Mouse (Mus musculus) heart, embryonic 15.5 days (tissue): Measurements from ENCODE around the gene Aldh9a1. TPM values are rescaled to one million over a fixed set of nuclear protein-coding genes. Genes with fewer than 3 reads are reported as not detected.
A peak's percentile ranks its signal among the peaks of the same experiment; 100 is the strongest.

ENCODE experiments used
- ATAC-seq: fragments of 200-750 bp; cut with Nextera tagmentation; replicated peaks from 2 replicates; pipeline ENCODE4 v1.8.0; 2017; ENCODE audit warnings: low read depth, moderate TSS enrichment; ENCODE audit not compliant: insufficient number of reproducible peaks, insufficient read depth, low FRiP score
- H3K27ac ChIP-seq: fragments of 300-500 bp; sonication (generic); 2 replicates; pipeline ENCODE4 v1.5.1; 2015; ENCODE audit warnings: mild to moderate bottlenecking, inconsistent platforms
- H3K27me3 ChIP-seq: fragments of 300-500 bp; sonication (generic); 2 replicates; pipeline ENCODE4 v1.6.1; 2015; ENCODE audit warnings: inconsistent platforms
- H3K36me3 ChIP-seq: fragments of 300-500 bp; sonication (generic); 2 replicates; pipeline ENCODE4 v1.6.1; 2015; ENCODE audit warnings: mild to moderate bottlenecking, inconsistent platforms
- H3K4me1 ChIP-seq: fragments of 300-500 bp; sonication (generic); replicated peaks from 2 replicates; pipeline ENCODE4 v1.6.1; 2015; ENCODE audit warnings: inconsistent platforms
- H3K4me2 ChIP-seq: fragments of 300-500 bp; sonication (generic); 2 replicates; pipeline ENCODE4 v1.6.1; 2015; ENCODE audit warnings: inconsistent platforms, mild to moderate bottlenecking, moderate library complexity
- H3K4me3 ChIP-seq: fragments of 300-500 bp; sonication (generic); 2 replicates; pipeline ENCODE4 v1.5.1; 2015; ENCODE audit warnings: mild to moderate bottlenecking, inconsistent platforms
- H3K9ac ChIP-seq: fragments of 300-500 bp; sonication (generic); 2 replicates; pipeline ENCODE4 v1.6.1; 2015; ENCODE audit warnings: mild to moderate bottlenecking, inconsistent platforms
- H3K9me3 ChIP-seq: fragments of 300-500 bp; sonication (generic); replicated peaks from 2 replicates; pipeline ENCODE4 v1.6.1; 2016; ENCODE audit warnings: inconsistent platforms
- WGBS: fragments of 180-500 bp; shearing (Covaris S2); methylation state at CpG from one replicate; pipeline ENCODE4 v1.1.7; 2015; ENCODE audit warnings: mixed read lengths; 5-methylcytosine and 5-hydroxymethylcytosine counted together
- polyA plus RNA-seq: library from polyadenylated mRNA; unstranded; fragments of >200 nt; fragmentation: Nextera tagmentation; extraction: Ambion mirVana; gene quantifications from 2 replicates; pipeline ENCODE4 v1.2.1, GENCODE M21; 2015

Gene Aldh9a1
- 25.3 and 35.4 TPM in 2 replicates for polyA plus RNA-seq

- H3K4me2 ChIP-seq = peak within 1 kb of the TSS; percentile 88
- peak within 1 kb of the TSS; percentile 80 for H3K4me3 ChIP-seq
- peak within 1 kb of the TSS; percentile 80 for H3K27ac ChIP-seq
- WGBS = under 1% methylated on average over 55 of the region's 55 CpGs
- no peaks in the 10 kb centered on the region for H3K9me3 ChIP-seq
- ATAC-seq = peak; percentile 98
- H3K27me3 ChIP-seq = no peaks in the 10 kb centered on the region
- H3K9ac ChIP-seq = peak within 1 kb of the TSS; percentile 79
- H3K4me1 ChIP-seq = peaks cover 4% of the 10 kb centered on the region; the same call in 1 of the 2 replicates
- 0 out of 2 replicates have a peak, but pooled peaks cover 5% of the 10 kb centered on the region for H3K36me3 ChIP-seq
These were observed at the start of gene Aldh9a1 for GRCm38 (mm10) chr1:167349815-167350596. Gene Aldh9a1, plus strand, starts transcription at chr1:167349991.

DNA sequence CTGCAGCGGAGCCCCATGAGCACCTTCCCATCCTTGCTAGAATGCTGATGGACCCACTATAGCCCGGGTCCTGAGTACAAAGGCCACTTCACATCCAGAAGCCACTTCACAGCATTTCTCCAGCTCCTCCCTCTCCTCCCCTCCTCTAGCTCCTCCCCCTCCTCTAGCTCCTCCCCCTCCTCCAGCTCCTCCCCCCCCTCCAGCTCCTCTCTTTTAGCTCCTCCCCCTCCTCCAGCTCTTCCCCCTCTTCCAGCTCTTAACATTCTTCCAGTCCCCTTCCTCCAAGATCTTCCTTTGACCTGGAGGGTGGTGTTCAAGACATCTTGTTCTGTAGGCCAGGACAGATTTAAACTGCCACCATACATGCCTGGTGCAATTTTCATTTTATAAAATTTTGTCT lies 49.7 kb upstream of the Aldh9a1 start:
- Histone ChIP-seq H3K4me2 (no peak overlapping the region), H3K4me1 (no peaks in the 10 kb centered on the region), H3K4me3 (no peak overlapping the region), H3K27ac (no peak overlapping the region), H3K36me3 (no peaks in the 10 kb centered on the region), H3K9ac (no peak overlapping the region), H3K27me3 (0 out of 2 replicates have a peak, but pooled peaks cover 6% of the 10 kb centered on the region), H3K9me3 (no peaks in the 10 kb centered on the region)
- ATAC-seq = no peak
- 83% methylated on average over 2 of the region's 2 CpGs for WGBS

GRCm38 (mm10) chr1:167305501-167306137 lies 44.2 kb upstream of the Aldh9a1 start:
- no peak overlapping the region for H3K27ac ChIP-seq
- no peak for ATAC-seq
- H3K4me1 ChIP-seq = peaks cover 8% of the 10 kb centered on the region; the same call in 1 of the 2 replicates
- H3K36me3 ChIP-seq = peaks cover 2% of the 10 kb centered on the region; the same call in 1 of the 2 replicates
- 0 out of 2 replicates have a peak, but pooled peaks cover 6% of the 10 kb centered on the region for H3K27me3 ChIP-seq
- no peak overlapping the region for H3K4me3 ChIP-seq
- WGBS = 68% methylated on average over 7 of the region's 7 CpGs
- H3K4me2 ChIP-seq = no peak overlapping the region
- no peak overlapping the region for H3K9ac ChIP-seq
- H3K9me3 ChIP-seq = no peaks in the 10 kb centered on the region

- no peak for ATAC-seq
These were observed 43.1 kb upstream of the Aldh9a1 start for GRCm38 (mm10) chr1:167306451-167307240.

DNA sequence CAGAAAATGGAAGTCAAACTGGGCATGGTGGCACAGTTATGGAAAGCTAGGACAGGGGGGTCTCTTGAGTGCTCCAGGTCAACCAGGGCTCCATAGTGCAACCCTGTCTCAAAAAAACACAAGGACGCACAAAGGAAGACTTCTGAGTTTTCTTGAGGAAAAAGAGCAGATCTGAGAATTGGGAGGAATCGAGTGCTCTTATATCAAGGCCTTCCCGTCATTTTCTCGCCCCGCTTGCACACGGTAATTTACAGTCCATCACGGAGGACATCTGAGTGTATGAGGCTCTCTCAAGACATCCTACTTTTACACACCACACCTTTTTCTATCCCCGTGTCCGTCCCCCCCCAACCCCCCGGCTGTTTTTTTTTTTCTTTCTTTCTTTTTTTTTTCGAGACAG lies 42.1 kb upstream of the Aldh9a1 start:
- Histone ChIP-seq H3K27ac (peak overlapping the region; percentile 88; the same call in 1 of the 2 replicates), H3K4me2 (peak overlapping the region; percentile 77), H3K4me1 (peaks cover 8% of the 10 kb centered on the region; the same call in 1 of the 2 replicates), H3K9ac (peak overlapping the region; percentile 93), H3K27me3 (0 out of 2 replicates have a peak, but pooled peaks cover 6% of the 10 kb centered on the region), H3K4me3 (peak overlapping the region; percentile 90), H3K36me3 (peaks cover 3% of the 10 kb centered on the region; the same call in 1 of the 2 replicates), H3K9me3 (no peaks in the 10 kb centered on the region)
- no peak for ATAC-seq
- 54% methylated on average over 11 of the region's 11 CpGs for WGBS

More at GRCm38 (mm10) chr1:167306451-167307240, 43.1 kb upstream of the Aldh9a1 start:
- no peak overlapping the region for H3K4me2 ChIP-seq
- 66% methylated on average over 5 of the region's 5 CpGs for WGBS
- no peak overlapping the region for H3K4me3 ChIP-seq
- H3K4me1 ChIP-seq = peaks cover 8% of the 10 kb centered on the region; the same call in 1 of the 2 replicates
- no peak overlapping the region for H3K27ac ChIP-seq
- H3K9ac ChIP-seq = no peak overlapping the region
- no peaks in the 10 kb centered on the region for H3K9me3 ChIP-seq
- peaks cover 3% of the 10 kb centered on the region; the same call in 1 of the 2 replicates for H3K36me3 ChIP-seq
- 0 out of 2 replicates have a peak, but pooled peaks cover 6% of the 10 kb centered on the region for H3K27me3 ChIP-seq

GRCm38 (mm10) chr1:167308261-167309054 lies 41.3 kb upstream of the Aldh9a1 start, which contains the start of gene Tmco1:
Gene Tmco1, plus strand, starts transcription at chr1:167308378.
- WGBS = under 1% methylated on average over 82 of the region's 82 CpGs
- H3K9me3 ChIP-seq = no peaks in the 10 kb centered on the region
- peak within 1 kb of the TSS; percentile 77 for H3K4me2 ChIP-seq
- peaks cover 3% of the 10 kb centered on the region; the same call in 1 of the 2 replicates for H3K36me3 ChIP-seq
- peaks cover 8% of the 10 kb centered on the region; the same call in 1 of the 2 replicates for H3K4me1 ChIP-seq
- H3K9ac ChIP-seq = peak within 1 kb of the TSS; percentile 93
- 0 out of 2 replicates have a peak, but pooled peaks cover 2% of the 10 kb centered on the region for H3K27me3 ChIP-seq
- peak; percentile 98 for ATAC-seq
- H3K4me3 ChIP-seq = peak within 1 kb of the TSS; percentile 90
- H3K27ac ChIP-seq = peak within 1 kb of the TSS; percentile 88

GRCm38 (mm10) chr1:167312367-167312766 lies 37.4 kb upstream of the Aldh9a1 start:
- Histone ChIP-seq H3K27me3 (no peaks in the 10 kb centered on the region), H3K4me1 (peaks cover 8% of the 10 kb centered on the region; the same call in 1 of the 2 replicates), H3K36me3 (peaks cover 11% of the 10 kb centered on the region; the same call in 1 of the 2 replicates)

GRCm38 (mm10) chr1:167313220-167313619 lies 36.6 kb upstream of the Aldh9a1 start:
- Histone ChIP-seq H3K4me3 (no peak overlapping the region), H3K9me3 (no peaks in the 10 kb centered on the region), H3K27me3 (no peaks in the 10 kb centered on the region), H3K4me2 (no peak overlapping the region), H3K4me1 (peaks cover 5% of the 10 kb centered on the region; the same call in 1 of the 2 replicates), H3K9ac (no peak overlapping the region), H3K36me3 (peaks cover 17% of the 10 kb centered on the region; the same call in 1 of the 2 replicates), H3K27ac (no peak overlapping the region)
- no peak for ATAC-seq
- WGBS = 87% methylated on average over 4 of the region's 4 CpGs

More at GRCm38 (mm10) chr1:167312367-167312766, 37.4 kb upstream of the Aldh9a1 start:
- Histone ChIP-seq H3K9me3 (no peaks in the 10 kb centered on the region), H3K4me2 (no peak overlapping the region), H3K9ac (no peak overlapping the region), H3K27ac (no peak overlapping the region), H3K4me3 (no peak overlapping the region)
- no peak for ATAC-seq

DNA sequence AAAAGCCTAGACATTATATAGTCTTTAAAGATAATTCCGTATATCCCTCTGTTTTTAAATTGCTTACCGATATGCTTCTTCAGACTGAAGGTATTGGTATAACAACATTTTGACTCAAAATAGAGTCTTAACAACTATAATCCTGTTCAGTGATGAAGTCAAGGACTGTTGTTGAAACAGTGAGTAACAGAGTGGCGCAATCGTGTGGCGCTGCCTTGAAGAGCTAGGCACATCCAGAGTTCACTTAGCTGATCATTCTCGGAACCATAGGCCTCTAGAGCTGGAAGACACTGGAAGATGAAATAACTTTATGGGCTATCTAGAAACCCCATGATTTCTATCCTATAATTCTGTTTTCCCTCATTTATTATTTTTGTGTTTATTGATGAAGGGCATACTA lies 28.1 kb upstream of the Aldh9a1 start:
- Histone ChIP-seq H3K4me3 (no peak overlapping the region), H3K27ac (no peak overlapping the region), H3K9me3 (no peaks in the 10 kb centered on the region), H3K9ac (no peak overlapping the region), H3K27me3 (no peaks in the 10 kb centered on the region), H3K4me1 (no peaks in the 10 kb centered on the region), H3K36me3 (peaks cover 67% of the 10 kb centered on the region), H3K4me2 (no peak overlapping the region)
- no peak for ATAC-seq
- 95% methylated on average over 6 of the region's 6 CpGs for WGBS

GRCm38 (mm10) chr1:167328776-167329175 lies 21.0 kb upstream of the Aldh9a1 start:
- H3K27me3 ChIP-seq = no peaks in the 10 kb centered on the region
- WGBS = 82% methylated on average over 6 of the region's 6 CpGs

More at GRCm38 (mm10) chr1:167328776-167329175, 21.0 kb upstream of the Aldh9a1 start:
- Histone ChIP-seq H3K9ac (no peak overlapping the region), H3K27ac (no peak overlapping the region), H3K36me3 (peaks cover 41% of the 10 kb centered on the region), H3K9me3 (no peaks in the 10 kb centered on the region), H3K4me2 (no peak overlapping the region), H3K4me1 (no peaks in the 10 kb centered on the region), H3K4me3 (no peak overlapping the region)
- no peak for ATAC-seq
